Mouse (Mus musculus) layer of hippocampus, postnatal 14 days (tissue): ENCODE measurements around the gene Map7d2. TPM values are rescaled to one million over a fixed set of nuclear protein-coding genes. Genes with fewer than 3 reads are reported as not detected.

Experiments
- DNase-seq, 2 experiments: peaks; one replicate each; pipeline ENCODE4 v3.0.0; 2021 to 2022; ENCODE audit warnings: low spot score in 2 of 2, mixed read lengths in 1 of 2
- total RNA-seq, 2 experiments: library from RNA; stranded (reverse); gene quantifications; 2 replicates each; pipeline ENCODE4 v1.2.3; 2021

The Map7d2 gene
- total RNA-seq, 2 experiments from 2014 or later, result 86.2 to 101 TPM

GRCm38 (mm10) chrX:159509042-159509441, 94.7 kb downstream of the Map7d2 start:
- DNase-seq, result no peak

- no peak for DNase-seq
These were observed 95.7 kb downstream of the Map7d2 start for GRCm38 (mm10) chrX:159509847-159510715.

GRCm38 (mm10) chrX:159510716-159511051, 96.3 kb downstream of the Map7d2 start:
- no peak for DNase-seq

GRCm38 (mm10) chrX:159515599-159515998, 101.2 kb downstream of the Map7d2 start:
- no peak for DNase-seq

- no peak for DNase-seq
These were observed 107.4 kb downstream of the Map7d2 start for GRCm38 (mm10) chrX:159521780-159522179.

GRCm38 (mm10) chrX:159522651-159523050, 108.3 kb downstream of the Map7d2 start:
- DNase-seq, result no peak

GRCm38 (mm10) chrX:159526388-159526787, 112.0 kb downstream of the Map7d2 start, which contains the start of gene Bclaf3:
Gene Bclaf3 (plus strand): TSS chrX:159526688.
- no peak for DNase-seq

GRCm38 (mm10) chrX:159532427-159532810, 118.0 kb downstream of the Map7d2 start:
- DNase-seq, result peak; percentile 90 to 95

GRCm38 (mm10) chrX:159532811-159533462, 118.6 kb downstream of the Map7d2 start:
- DNase-seq, result no peak

- DNase-seq, result no peak
These were observed 127.6 kb downstream of the Map7d2 start for GRCm38 (mm10) chrX:159541936-159542335.

- no peak for DNase-seq
These were observed 132.7 kb downstream of the Map7d2 start for GRCm38 (mm10) chrX:159547093-159547492.

Other genes starting within 250 kb of the Map7d2 start
- gene Rps6ka3, start 204.3 kb upstream of the Map7d2 start, total RNA-seq, result 10 to 100 TPM; 27.4 to 37.5 TPM
- gene Eif1ax, start 42.4 kb upstream of the Map7d2 start, total RNA-seq, result 100 to 1,000 TPM; 141 to 148 TPM
- gene Bclaf3, start 112.1 kb downstream of the Map7d2 start, total RNA-seq, result 1 to 10 TPM; 7.9 to 8.2 TPM
- 10 to 100 TPM; 50.5 to 52.1 TPM for gene Sh3kbp1, start 212.7 kb downstream of the Map7d2 start, total RNA-seq